Mouse (Mus musculus) CH12.LX (cell line): Measurements from ENCODE around the gene Ryr3. TPM values are rescaled to one million over a fixed set of nuclear protein-coding genes. Genes with fewer than 3 reads are reported as not detected.

Experiments
- DNase-seq: peaks from one replicate; pipeline ENCODE4 v3.0.0-alpha.2; 2013; ENCODE audit errors: extremely low read depth
- H3K27ac ChIP-seq: 2 replicates; pipeline ENCODE4 v1.5.1; 2012; ENCODE audit warnings: low read depth, mild to moderate bottlenecking, control low read depth, moderate library complexity; ENCODE audit not compliant: insufficient read depth
- H3K27me3 ChIP-seq: replicated peaks from 2 replicates; pipeline ENCODE3; 2012; ENCODE audit warnings: inconsistent platforms
- H3K36me3 ChIP-seq, 2 experiments: replicated peaks in 1 of 2; 2 replicates each; pipeline versions ENCODE3 to v1.6.1; 2012; ENCODE audit warnings: inconsistent platforms in 1 of 2, low read length in 1 of 2, mild to moderate bottlenecking in 1 of 2, mixed read lengths in 1 of 2, moderate library complexity in 1 of 2; ENCODE audit not compliant: control insufficient read depth in 1 of 2, insufficient read depth in 1 of 2
- H3K4me1 ChIP-seq, 2 experiments: 2 replicates each; pipeline ENCODE4 v1.6.1; 2012; ENCODE audit warnings: inconsistent platforms in 1 of 2, moderate library complexity in 1 of 2; ENCODE audit not compliant: insufficient read depth in 2 of 2, control insufficient read depth in 1 of 2
- H3K4me2 ChIP-seq: 2 replicates; pipeline ENCODE4 v1.6.1; 2012; ENCODE audit warnings: low read depth, mild to moderate bottlenecking, control low read depth; ENCODE audit not compliant: poor library complexity, insufficient read depth, severe bottlenecking
- H3K4me3 ChIP-seq, 3 experiments: fragments of 150-350 bp in 1 of 3; sonication (generic) in 1 of 3; replicated peaks in 1 of 3; 2 replicates each; pipeline versions ENCODE3 to v1.5.1; 2011 to 2012; ENCODE audit warnings: low read depth in 2 of 3, low read length in 2 of 3, mild to moderate bottlenecking in 2 of 3, moderate library complexity in 2 of 3, control low read depth in 1 of 3, improper control_type of control experiment in 1 of 3, inconsistent platforms in 1 of 3, mixed read lengths in 1 of 3; ENCODE audit not compliant: poor library complexity in 1 of 3
- H3K79me2 ChIP-seq: replicated peaks from 2 replicates; pipeline ENCODE4 v1.6.1; 2012; ENCODE audit warnings: mild to moderate bottlenecking, moderate library complexity; ENCODE audit not compliant: control insufficient read depth, poor library complexity, insufficient read depth, severe bottlenecking; ENCODE audit errors: extremely low read depth
- H3K9ac ChIP-seq: 2 replicates; pipeline ENCODE4 v1.6.1; 2012; ENCODE audit warnings: low read depth, mild to moderate bottlenecking, control low read depth, moderate library complexity; ENCODE audit not compliant: insufficient read depth
- H3K9me3 ChIP-seq: replicated peaks from 2 replicates; pipeline ENCODE3; 2012; ENCODE audit warnings: low read length, inconsistent platforms, mixed read lengths
- CTCF ChIP-seq, 2 experiments: IDR thresholded peaks in 1 of 2; conservative IDR thresholded peaks in 1 of 2; 2 replicates each; pipeline ENCODE4 v1.5.1; 2011 to 2012; ENCODE audit warnings: low read depth in 2 of 2, low read length in 2 of 2, improper control_type of control experiment in 1 of 2, inconsistent platforms in 1 of 2, mild to moderate bottlenecking in 1 of 2, moderate library complexity in 1 of 2
- ETS1 ChIP-seq: conservative IDR thresholded peaks from 2 replicates; pipeline ENCODE4 v1.6.1; 2012; ENCODE audit warnings: low read depth, mild to moderate bottlenecking, inconsistent platforms, low read length, improper control_type of control experiment, moderate library complexity
- GABPA ChIP-seq: IDR thresholded peaks from 2 replicates; pipeline ENCODE4 v1.6.1; 2012; ENCODE audit warnings: low read depth, low read length, improper control_type of control experiment, inconsistent platforms; ENCODE audit not compliant: insufficient replicate concordance
- HCFC1 ChIP-seq: IDR thresholded peaks from 2 replicates; pipeline ENCODE4 v1.6.1; 2012; ENCODE audit warnings: low read depth, mild to moderate bottlenecking, inconsistent platforms, low read length, improper control_type of control experiment
- IRF4 ChIP-seq: IDR thresholded peaks from 2 replicates; pipeline ENCODE4 v1.6.1; 2014; ENCODE audit warnings: low read depth, mild to moderate bottlenecking, inconsistent platforms, low read length, improper control_type of control experiment
- JUN ChIP-seq: IDR thresholded peaks from 2 replicates; pipeline ENCODE4 v1.6.1; 2011; ENCODE audit warnings: low read depth, mild to moderate bottlenecking, low read length, improper control_type of control experiment, moderate library complexity; ENCODE audit not compliant: insufficient read depth
- JUND ChIP-seq: conservative IDR thresholded peaks from 2 replicates; pipeline ENCODE4 v1.6.1; 2011; ENCODE audit warnings: low read depth, low read length, improper control_type of control experiment
- KAT2A ChIP-seq: IDR thresholded peaks from 2 replicates; pipeline ENCODE4 v1.6.1; 2012; ENCODE audit warnings: low read length, improper control_type of control experiment, inconsistent platforms; ENCODE audit not compliant: insufficient replicate concordance
- MAFK ChIP-seq: IDR thresholded peaks from 2 replicates; pipeline ENCODE4 v1.6.1; 2011; ENCODE audit warnings: low read length, improper control_type of control experiment; ENCODE audit not compliant: insufficient replicate concordance
- MAX ChIP-seq: IDR thresholded peaks from 2 replicates; pipeline ENCODE4 v1.6.1; 2011; ENCODE audit warnings: low read length, improper control_type of control experiment
- MXI1 ChIP-seq: IDR thresholded peaks from 2 replicates; pipeline ENCODE4 v1.6.1; 2011; ENCODE audit warnings: mild to moderate bottlenecking, low read depth, low read length, improper control_type of control experiment
- MYC ChIP-seq: IDR thresholded peaks from 2 replicates; pipeline ENCODE4 v1.6.1; 2011; ENCODE audit warnings: low read depth, mild to moderate bottlenecking, improper control_type of control experiment, low read length
- NELFE ChIP-seq: IDR thresholded peaks from 2 replicates; pipeline ENCODE4 v1.6.1; 2011; ENCODE audit warnings: low read depth, low read length, improper control_type of control experiment
- PAX5 ChIP-seq: IDR thresholded peaks from 2 replicates; pipeline ENCODE4 v1.6.1; 2012; ENCODE audit warnings: low read length, inconsistent platforms, mixed read lengths
- POLR2A ChIP-seq: IDR thresholded peaks from 2 replicates; pipeline ENCODE4 v1.6.1; 2011; ENCODE audit warnings: low read depth, mild to moderate bottlenecking, improper control_type of control experiment, low read length
- RAD21 ChIP-seq: IDR thresholded peaks from 2 replicates; pipeline ENCODE4 v1.6.1; 2011; ENCODE audit warnings: low read depth, mild to moderate bottlenecking, low read length, improper control_type of control experiment, moderate library complexity
- RCOR1 ChIP-seq: conservative IDR thresholded peaks from 2 replicates; pipeline ENCODE4 v1.6.1; 2012; ENCODE audit warnings: low read depth, mild to moderate bottlenecking, inconsistent platforms, low read length, improper control_type of control experiment
- TBP ChIP-seq: conservative IDR thresholded peaks from 2 replicates; pipeline ENCODE4 v1.6.1; 2011; ENCODE audit warnings: low read depth, low read length, improper control_type of control experiment
- TCF12 ChIP-seq: IDR thresholded peaks from 2 replicates; pipeline ENCODE4 v1.6.1; 2014; ENCODE audit warnings: low read depth, mild to moderate bottlenecking, inconsistent platforms, low read length, improper control_type of control experiment
- UBTF ChIP-seq: IDR thresholded peaks from 2 replicates; pipeline ENCODE4 v1.6.1; 2012; ENCODE audit warnings: low read depth, mild to moderate bottlenecking, inconsistent platforms, low read length, improper control_type of control experiment, moderate library complexity
- USF1 ChIP-seq: IDR thresholded peaks from 2 replicates; pipeline ENCODE4 v1.6.1; 2014; ENCODE audit warnings: low read depth, mild to moderate bottlenecking, inconsistent platforms, low read length, improper control_type of control experiment
- ZC3H11A ChIP-seq: IDR thresholded peaks from 2 replicates; pipeline ENCODE4 v1.6.1; 2012; ENCODE audit warnings: low read depth, mild to moderate bottlenecking, inconsistent platforms, low read length, improper control_type of control experiment
- ZKSCAN1 ChIP-seq: IDR thresholded peaks from 2 replicates; pipeline ENCODE4 v1.6.1; 2012; ENCODE audit warnings: low read depth, inconsistent platforms, low read length, improper control_type of control experiment, borderline replicate concordance
- ZNF384 ChIP-seq: IDR thresholded peaks from 2 replicates; pipeline ENCODE4 v1.6.1; 2012; ENCODE audit warnings: low read depth, low read length, improper control_type of control experiment, inconsistent platforms
- dilution Hi-C: fragments of 300-500 bp; cut with MboI; formaldehyde crosslinking; loops from 2 replicates; pipeline ENCODE4 v1.14.3; 2020; ENCODE audit warnings: low sequenced_read_pairs; ENCODE audit not compliant: extremely low pct_unique_long_range_greater_than_20kb, extremely low pct_ligation_motif_present
- in situ Hi-C: fragments of 300-500 bp; cut with MboI; formaldehyde crosslinking; loops from 3 replicates; pipeline ENCODE4 v1.14.3; 2019; ENCODE audit warnings: low sequenced_read_pairs, low pct_ligation_motif_present, low pct_unique_long_range_greater_than_20kb, mixed read lengths
- polyA plus RNA-seq: library from polyadenylated mRNA; unstranded; fragments of >175 nt; gene quantifications from 2 replicates; pipeline ENCODE4 v1.2.1, GENCODE M21; 2012; ENCODE audit warnings: low read depth; ENCODE audit not compliant: insufficient read length
- total RNA-seq, 2 experiments: library from RNA; depleted of rRNA; stranded (reverse); fragments of 300-350 nt in 1 of 2; fragments of >200 nt in 1 of 2; gene quantifications; 2 replicates each; pipeline ENCODE4 v1.2.3; 2012 to 2014

Ryr3 gene
- total and polyA plus RNA-seq, 3 experiments, result 0.08 to 0.40 (median 0.16) TPM

DNA sequence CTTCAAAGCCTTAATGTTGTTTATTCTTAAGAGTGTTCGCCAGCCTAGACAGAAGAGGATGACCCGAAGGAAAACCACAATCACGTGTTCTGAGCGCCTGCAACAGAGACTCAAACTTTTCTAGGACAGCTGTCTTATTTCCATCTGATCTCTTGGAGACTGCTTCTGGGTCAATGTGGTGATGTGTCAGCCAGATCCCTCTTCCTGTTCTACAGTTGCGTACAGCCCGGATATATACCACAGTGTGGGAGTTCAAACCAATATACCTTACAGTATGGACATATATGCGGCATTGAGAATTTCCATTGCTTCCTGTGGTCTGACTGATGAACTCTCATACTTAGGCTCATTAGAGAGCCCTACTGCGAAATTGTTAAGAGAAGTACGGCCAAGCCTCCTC, 7.6 kb downstream of the Ryr3 start:
- Histone ChIP-seq H3K27me3 (no peaks in the 10 kb centered on the region), H3K79me2 (no peaks in the 10 kb centered on the region), H3K27ac (no peak overlapping the region), H3K9ac (no peak overlapping the region), H3K4me1 (no peaks in the 10 kb centered on the region), H3K4me2 (no peak overlapping the region), H3K9me3 (no peaks in the 10 kb centered on the region), H3K36me3 (no peaks in the 10 kb centered on the region), H3K4me3 (no peak overlapping the region)
- DNase-seq, result no peak
- no peak for TF ChIP-seq JUND
- TF ChIP-seq RCOR1, result no peak
- no peak for TF ChIP-seq KAT2A
- no peak for TF ChIP-seq ETS1
- TF ChIP-seq UBTF, result no peak
- no peak for TF ChIP-seq JUN
- no peak for TF ChIP-seq GABPA
- no peak for TF ChIP-seq RAD21
- no peak for TF ChIP-seq USF1
- no peak for TF ChIP-seq MXI1
- TF ChIP-seq ZKSCAN1, result no peak
- no peak for TF ChIP-seq TBP
- no peak for TF ChIP-seq HCFC1
- no peak for TF ChIP-seq POLR2A
- TF ChIP-seq NELFE, result no peak
- TF ChIP-seq ZNF384, result no peak
- no peak for TF ChIP-seq ZC3H11A
- no peak for TF ChIP-seq MAX
- TF ChIP-seq PAX5, result no peak
- in situ Hi-C loops (no loop called here), dilution Hi-C loops (no loop called here)

DNA sequence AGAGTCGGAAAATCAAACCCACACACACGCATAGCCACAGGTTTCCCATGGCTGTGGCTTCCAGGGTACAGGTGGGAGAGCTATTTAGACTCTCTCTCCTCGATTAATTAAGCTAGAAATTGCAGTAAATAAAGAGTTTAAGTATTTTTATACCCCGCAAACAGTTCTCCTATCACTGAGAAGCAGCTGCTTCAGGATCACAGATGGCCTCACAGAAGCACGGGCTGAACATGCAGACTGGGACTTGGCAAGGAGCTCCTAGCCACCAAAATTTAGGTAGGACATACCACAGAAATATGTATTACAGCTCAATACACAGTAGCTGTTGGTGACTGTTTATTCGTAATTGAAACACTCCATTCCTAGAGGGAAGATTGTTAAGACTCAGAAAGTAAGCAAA, 14.0 kb downstream of the Ryr3 start:
- dilution Hi-C loops (no loop called here), in situ Hi-C loops (no loop called here)
- Histone ChIP-seq H3K27me3 (no peaks in the 10 kb centered on the region), H3K9me3 (no peaks in the 10 kb centered on the region), H3K4me2 (no peak overlapping the region), H3K36me3 (no peaks in the 10 kb centered on the region), H3K27ac (no peak overlapping the region), H3K9ac (no peak overlapping the region), H3K79me2 (no peaks in the 10 kb centered on the region), H3K4me3 (no peak overlapping the region), H3K4me1 (no peaks in the 10 kb centered on the region)
- DNase-seq, result no peak
- TF ChIP-seq MYC (no peak), CTCF (conservative IDR thresholded peaks at IDR 0.05 in 1 of 2, IDR thresholded peaks at IDR 0.05 in 1 of 2; ENCODE audit: low read depth in 2 of 2, low read length in 2 of 2) (no peak), PAX5 (no peak), HCFC1 (no peak), IRF4 (no peak), MAFK (no peak), TCF12 (no peak), JUND (no peak), UBTF (no peak), USF1 (no peak)
